Mouse (Mus musculus): ENCODE measurements around the gene Olfr975.
"Not testable (repeated sequence)": the region's sequence is repeated elsewhere in the genome, so short reads cannot be mapped to it uniquely, and the experiment has no call there.

The Olfr975 gene

GRCm38 (mm10) chr9:39951946-39952345, at the start of gene Olfr975:
Olfr975 (minus strand) TSS chr9:39952046.
- no peak for DNase-seq

GRCm38 (mm10) chr9:39991813-39992212, 40.0 kb upstream of the Olfr975 start, which contains the start of gene Olfr978:
Olfr978 (plus strand) TSS chr9:39992113.
- no peak for DNase-seq

GRCm38 (mm10) chr9:39976581-39977145, 24.8 kb upstream of the Olfr975 start:
- not testable (repeated sequence) for DNase-seq

- not testable (repeated sequence) for DNase-seq
Measured at GRCm38 (mm10) chr9:39961033-39961432, 9.2 kb upstream of the Olfr975 start, which contains the start of gene Olfr976. Olfr976 (minus strand) TSS chr9:39961133.

GRCm38 (mm10) chr9:39937201-39937600, 14.6 kb downstream of the Olfr975 start, which contains the start of gene Olfr974:
Olfr974 (plus strand) TSS chr9:39937501.
- no peak for DNase-seq

GRCm38 (mm10) chr9:39928837-39929236, 23.0 kb downstream of the Olfr975 start:
- DNase-seq, result not testable (repeated sequence)

- DNase-seq, result not testable (repeated sequence)
Measured at GRCm38 (mm10) chr9:39927975-39928836, 23.6 kb downstream of the Olfr975 start.

- no peak for DNase-seq
Measured at GRCm38 (mm10) chr9:39909939-39910338, 41.9 kb downstream of the Olfr975 start.

GRCm38 (mm10) chr9:39907036-39907435, 44.8 kb downstream of the Olfr975 start, which contains the start of gene Olfr229:
Olfr229 (plus strand) TSS chr9:39907336.
- DNase-seq, result no peak

GRCm38 (mm10) chr9:39905106-39905505, 46.7 kb downstream of the Olfr975 start:
- DNase-seq, result no peak
